Mouse (Mus musculus): ENCODE results near the gene Dact3. TPM values are rescaled to one million over a fixed set of nuclear protein-coding genes. Genes with fewer than 3 reads are reported as not detected.

The Dact3 gene
- polyA plus RNA-seq, 2 experiments = 0.14 to 0.68 TPM

GRCm38 (mm10) chr7:16869497-16869896 is 5.6 kb upstream of the Dact3 start:
- no peak overlapping the region for H3K4me3 ChIP-seq (ENCODE audit: insufficient read depth in 1 of 2, low read depth in 2 of 2, low read length in 2 of 2)
- H3K36me3 ChIP-seq (replicated peaks; ENCODE audit: control insufficient read depth, insufficient read depth, low read depth) = no peaks in the 10 kb centered on the region
- H3K27ac ChIP-seq = no peak overlapping the region
- peaks cover 3 to 8% of the 10 kb centered on the region in 2 experiments for H3K4me1 ChIP-seq (replicated peaks; ENCODE audit: control insufficient read depth in 2 of 2, insufficient read depth in 2 of 2, low read length in 1 of 2)
- no peaks in the 10 kb centered on the region for H3K9me3 ChIP-seq (ENCODE audit: control insufficient read depth, low read length)
- no peaks in the 10 kb centered on the region for H3K27me3 ChIP-seq (ENCODE audit: control insufficient read depth, insufficient read depth, low read length)
- no peak overlapping the region for H3K4me2 ChIP-seq (ENCODE audit: low read depth)
- no peak overlapping the region for H3K9ac ChIP-seq (replicated peaks)
- peak; percentile 33; the same call in 1 of the 2 replicates for ATAC-seq (ENCODE audit: insufficient read depth)
- 69% methylated on average over 16 of the region's 16 CpGs for WGBS (ENCODE audit: insufficient replicate concordance)
- TF ChIP-seq CTCF (IDR thresholded peaks at IDR 0.05; ENCODE audit: low read depth) (no peak), EP300 (IDR thresholded peaks at IDR 0.05; ENCODE audit: low read depth) (no peak)
- no peak for DNase-seq (ENCODE audit: low read depth in 3 of 3, low spot score in 3 of 3)

GRCm38 (mm10) chr7:16871600-16871999 is 3.5 kb upstream of the Dact3 start:
- 70% methylated on average over 10 of the region's 10 CpGs for WGBS (ENCODE audit: insufficient replicate concordance)

GRCm38 (mm10) chr7:16872478-16872877 is 2.6 kb upstream of the Dact3 start:
- TF ChIP-seq EP300 (IDR thresholded peaks at IDR 0.05; ENCODE audit: low read depth) = no peak
- TF ChIP-seq CTCF (IDR thresholded peaks at IDR 0.05; ENCODE audit: low read depth) = no peak
- Histone ChIP-seq H3K36me3 (replicated peaks; ENCODE audit: control insufficient read depth, insufficient read depth, low read depth) (no peaks in the 10 kb centered on the region), H3K4me2 (ENCODE audit: low read depth) (no peak overlapping the region), H3K9me3 (ENCODE audit: control insufficient read depth, low read length) (no peaks in the 10 kb centered on the region), H3K9ac (replicated peaks) (no peak overlapping the region), H3K27me3 (ENCODE audit: control insufficient read depth, insufficient read depth, low read length) (peaks cover 11% of the 10 kb centered on the region), H3K27ac (no peak overlapping the region), H3K4me1 (replicated peaks; ENCODE audit: control insufficient read depth in 2 of 2, insufficient read depth in 2 of 2, low read length in 1 of 2) (peaks cover 4 to 7% of the 10 kb centered on the region in 2 experiments), H3K4me3 (ENCODE audit: insufficient read depth in 1 of 2, low read depth in 2 of 2, low read length in 2 of 2) (no peak overlapping the region)
- 75% methylated on average over 9 of the region's 9 CpGs for WGBS (ENCODE audit: insufficient replicate concordance)
- no peak for ATAC-seq (ENCODE audit: insufficient read depth)
- DNase-seq (ENCODE audit: low read depth in 3 of 3, low spot score in 3 of 3) = no peak

More at GRCm38 (mm10) chr7:16871600-16871999, 3.5 kb upstream of the Dact3 start:
- Histone ChIP-seq H3K4me3 (ENCODE audit: insufficient read depth in 1 of 2, low read depth in 2 of 2, low read length in 2 of 2) (no peak overlapping the region), H3K9ac (replicated peaks) (no peak overlapping the region), H3K27ac (no peak overlapping the region), H3K4me2 (ENCODE audit: low read depth) (no peak overlapping the region), H3K27me3 (ENCODE audit: control insufficient read depth, insufficient read depth, low read length) (peaks cover 7% of the 10 kb centered on the region), H3K4me1 (replicated peaks; ENCODE audit: control insufficient read depth in 2 of 2, insufficient read depth in 2 of 2, low read length in 1 of 2) (peaks cover 4 to 10% of the 10 kb centered on the region in 2 experiments), H3K36me3 (replicated peaks; ENCODE audit: control insufficient read depth, insufficient read depth, low read depth) (no peaks in the 10 kb centered on the region), H3K9me3 (ENCODE audit: control insufficient read depth, low read length) (no peaks in the 10 kb centered on the region)
- TF ChIP-seq EP300 (IDR thresholded peaks at IDR 0.05; ENCODE audit: low read depth) = no peak
- no peak for TF ChIP-seq CTCF (IDR thresholded peaks at IDR 0.05; ENCODE audit: low read depth)
- DNase-seq (ENCODE audit: low read depth in 3 of 3, low spot score in 3 of 3) (no peak), ATAC-seq (ENCODE audit: insufficient read depth) (no peak)

GRCm38 (mm10) chr7:16873392-16873791 is 1.7 kb upstream of the Dact3 start:
- H3K27ac ChIP-seq = no peak overlapping the region
- no peak for ATAC-seq (ENCODE audit: insufficient read depth)

GRCm38 (mm10) chr7:16874190-16874589 is 927 bp upstream of the Dact3 start:
- no peak overlapping the region for H3K9ac ChIP-seq (replicated peaks)
- H3K9me3 ChIP-seq (ENCODE audit: control insufficient read depth, low read length) = no peaks in the 10 kb centered on the region
- peaks cover 4 to 7% of the 10 kb centered on the region in 2 experiments for H3K4me1 ChIP-seq (replicated peaks; ENCODE audit: control insufficient read depth in 2 of 2, insufficient read depth in 2 of 2, low read length in 1 of 2)
- no peaks in the 10 kb centered on the region for H3K36me3 ChIP-seq (replicated peaks; ENCODE audit: control insufficient read depth, insufficient read depth, low read depth)
- WGBS (ENCODE audit: insufficient replicate concordance) = 2% methylated on average over 17 of the region's 17 CpGs
- ATAC-seq (ENCODE audit: insufficient read depth) (no peak), DNase-seq (ENCODE audit: low read depth in 3 of 3, low spot score in 3 of 3) (peak; percentile 49 to 62 (median 53))
- peaks cover 11% of the 10 kb centered on the region for H3K27me3 ChIP-seq (ENCODE audit: control insufficient read depth, insufficient read depth, low read length)
- H3K27ac ChIP-seq = no peak overlapping the region; the same call in 1 of the 2 replicates
- H3K4me2 ChIP-seq (ENCODE audit: low read depth) = peak overlapping the region; percentile 73
- no peak for TF ChIP-seq EP300 (IDR thresholded peaks at IDR 0.05; ENCODE audit: low read depth)
- TF ChIP-seq CTCF (IDR thresholded peaks at IDR 0.05; ENCODE audit: low read depth) = peak; percentile 97
- H3K4me3 ChIP-seq (ENCODE audit: insufficient read depth in 1 of 2, low read depth in 2 of 2, low read length in 2 of 2) = peak overlapping the region in 1 of 2 experiments; percentile 23; a peak in 2 of 4 replicates

More at GRCm38 (mm10) chr7:16873392-16873791, 1.7 kb upstream of the Dact3 start:
- peaks cover 4 to 7% of the 10 kb centered on the region in 2 experiments for H3K4me1 ChIP-seq (replicated peaks; ENCODE audit: control insufficient read depth in 2 of 2, insufficient read depth in 2 of 2, low read length in 1 of 2)
- H3K36me3 ChIP-seq (replicated peaks; ENCODE audit: control insufficient read depth, insufficient read depth, low read depth) = no peaks in the 10 kb centered on the region
- no peaks in the 10 kb centered on the region for H3K9me3 ChIP-seq (ENCODE audit: control insufficient read depth, low read length)
- TF ChIP-seq EP300 (IDR thresholded peaks at IDR 0.05; ENCODE audit: low read depth) (no peak), CTCF (IDR thresholded peaks at IDR 0.05; ENCODE audit: low read depth) (no peak)
- 72% methylated on average over 4 of the region's 4 CpGs for WGBS (ENCODE audit: insufficient replicate concordance)
- H3K4me3 ChIP-seq (ENCODE audit: insufficient read depth in 1 of 2, low read depth in 2 of 2, low read length in 2 of 2) = no peak overlapping the region
- H3K9ac ChIP-seq (replicated peaks) = no peak overlapping the region
- peaks cover 11% of the 10 kb centered on the region for H3K27me3 ChIP-seq (ENCODE audit: control insufficient read depth, insufficient read depth, low read length)
- no peak for DNase-seq (ENCODE audit: low read depth in 3 of 3, low spot score in 3 of 3)
- H3K4me2 ChIP-seq (ENCODE audit: low read depth) = no peak overlapping the region

All from liver, embryonic 14.5 days (tissue).